Mouse (Mus musculus) spleen, postnatal 14 days (tissue): Measurements from ENCODE around the gene Tns2.
A peak's percentile ranks its signal among the peaks of the same experiment; 100 is the strongest.

Source experiments
- DNase-seq, 2 experiments: peaks; one replicate each; pipeline ENCODE4 v3.0.0; 2021 to 2022; ENCODE audit warnings: low spot score in 2 of 2

Gene Tns2

GRCm38 (mm10) chr15:102091688-102092087, 8.5 kb upstream of the Tns2 start:
- DNase-seq: no peak

GRCm38 (mm10) chr15:102092222-102092621, 8.0 kb upstream of the Tns2 start:
- DNase-seq: no peak

GRCm38 (mm10) chr15:102094157-102094556, 6.1 kb upstream of the Tns2 start:
- no peak for DNase-seq

- DNase-seq: no peak
Observed at GRCm38 (mm10) chr15:102094988-102095387, 5.2 kb upstream of the Tns2 start.

GRCm38 (mm10) chr15:102097147-102097915, 2.9 kb upstream of the Tns2 start:
- no peak for DNase-seq

- no peak for DNase-seq
Observed at GRCm38 (mm10) chr15:102097991-102098555, 2.1 kb upstream of the Tns2 start.

- no peak for DNase-seq
Observed at GRCm38 (mm10) chr15:102099260-102099659, 953 bp upstream of the Tns2 start.

- DNase-seq: no peak
Observed at GRCm38 (mm10) chr15:102099771-102100160, 447 bp upstream of the Tns2 start.

- DNase-seq: no peak
Observed at GRCm38 (mm10) chr15:102100996-102101671, 921 bp downstream of the Tns2 start.

- no peak for DNase-seq
Observed at GRCm38 (mm10) chr15:102101672-102102541, 1.7 kb downstream of the Tns2 start.

- DNase-seq: no peak
Observed at GRCm38 (mm10) chr15:102102548-102103121, 2.4 kb downstream of the Tns2 start.

GRCm38 (mm10) chr15:102103371-102103946, 3.2 kb downstream of the Tns2 start:
- DNase-seq: no peak

- DNase-seq: no peak
Observed at GRCm38 (mm10) chr15:102103947-102104555, 3.8 kb downstream of the Tns2 start.

GRCm38 (mm10) chr15:102105360-102105759, 5.1 kb downstream of the Tns2 start:
- DNase-seq: no peak

GRCm38 (mm10) chr15:102105764-102106730, 5.8 kb downstream of the Tns2 start:
- DNase-seq: no peak

- DNase-seq: no peak
Observed at GRCm38 (mm10) chr15:102106754-102107456, 6.7 kb downstream of the Tns2 start.

- peak; percentile 41 to 61 for DNase-seq
Observed at GRCm38 (mm10) chr15:102107689-102108573, 7.7 kb downstream of the Tns2 start.
